Mouse (Mus musculus): ENCODE measurements at regions not wholly inside any gene's neighbourhood (a gene's known extent, or its start where the extent isn't known, plus 50 kb on each side); places are given as distances from the start of the nearest gene placed in this dataset.

- ChIA-PET CTCF (no interaction called here), POLR2A (interaction anchor here in 1 of 4 experiments (0.6 kb wide), 1 partner anchor 188 kb away, joined by 3 read pairs; no protein-coding TSS in a partner anchor)
Observed at GRCm38 (mm10) chr1:67286338-67286737, 163.5 kb downstream of the Cps1 start.

- ChIA-PET CTCF (no interaction called here), POLR2A (interaction anchor here in 1 of 4 experiments (1.0 kb wide), 1 partner anchor 27 kb away, joined by 3 read pairs; no protein-coding TSS in a partner anchor)
Observed at GRCm38 (mm10) chr1:67307591-67307990, 184.8 kb downstream of the Cps1 start.

All from embryonic stem cell, embryonic (primary cell).